Mouse (Mus musculus) liver, embryonic 14.5 days (tissue): Measurements from ENCODE around the gene Pdcd1.

Experiments
- CTCF ChIP-seq: IDR thresholded peaks from 2 replicates; pipeline ENCODE4 v1.5.1; 2016; ENCODE audit warnings: antibody characterized with exemption, low read depth, control low read depth
- EP300 ChIP-seq: IDR thresholded peaks from 2 replicates; pipeline ENCODE4 v1.6.1; 2016; ENCODE audit warnings: antibody characterized with exemption, low read depth

- TF ChIP-seq CTCF: no peak
- no peak for TF ChIP-seq EP300
Observed at GRCm38 (mm10) chr1:94076702-94077101, 24.3 kb upstream of the Pdcd1 start.
